Mouse (Mus musculus): ENCODE measurements around the gene Gab1. TPM values are rescaled to one million over a fixed set of nuclear protein-coding genes. Genes with fewer than 3 reads are reported as not detected.
A peak's percentile ranks its signal among the peaks of the same experiment; 100 is the strongest.

Gene Gab1
- polyA plus RNA-seq, 1 experiment from 2014 or later: 13.6 TPM

DNA sequence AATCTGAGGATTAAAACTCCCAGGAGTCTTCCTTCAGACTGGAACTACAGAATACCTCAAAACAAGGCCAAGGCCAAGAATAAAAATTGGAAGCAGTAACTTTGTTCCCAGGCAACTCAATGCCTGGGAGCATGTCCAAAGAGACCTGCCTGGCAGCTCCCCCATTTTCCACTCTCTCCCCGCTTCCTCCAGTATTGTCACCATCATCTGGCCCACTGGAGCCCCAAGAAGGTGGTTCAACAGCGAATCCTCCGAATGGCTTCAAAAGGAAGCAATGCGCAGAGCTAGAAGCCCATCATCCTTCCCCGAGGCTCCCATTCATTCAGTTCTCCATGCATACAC, 142.3 kb downstream of the Gab1 start:
- no peak for ATAC-seq (ENCODE audit: insufficient read depth, low FRiP score)
- 0% methylated on average over 5 of the region's 5 CpGs for WGBS

DNA sequence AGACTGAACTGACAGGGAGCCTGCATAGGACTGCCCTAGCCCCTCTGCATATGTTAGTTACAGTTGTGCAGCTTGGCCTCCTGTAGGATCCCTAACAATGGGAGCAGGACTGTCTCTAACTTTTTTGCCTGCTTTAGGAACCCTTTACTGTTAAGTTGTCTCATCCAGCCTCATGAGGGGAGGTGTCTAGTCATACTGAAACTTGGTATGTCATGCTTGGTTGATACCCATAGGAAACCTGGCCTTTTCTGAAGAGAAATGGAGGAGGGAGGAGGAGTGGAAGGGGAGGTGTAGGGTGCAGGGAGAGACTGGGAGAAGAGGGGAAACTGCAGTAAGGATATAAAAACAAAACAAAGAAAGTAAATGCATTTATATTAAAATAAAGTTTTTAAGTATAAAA, 148.0 kb downstream of the Gab1 start:
- H3K36me3 ChIP-seq (ENCODE audit: control insufficient read depth, insufficient read depth, low read length): peaks cover 8% of the 10 kb centered on the region
- no peak overlapping the region for H3K4me2 ChIP-seq (ENCODE audit: low read depth, low read length)
- no peaks in the 10 kb centered on the region for H3K9me3 ChIP-seq (replicated peaks; ENCODE audit: control insufficient read depth, low read length)
- no peak for ATAC-seq (ENCODE audit: insufficient read depth, low FRiP score)
- H3K27me3 ChIP-seq (ENCODE audit: control insufficient read depth, insufficient read depth, low read length): no peaks in the 10 kb centered on the region
- no peak overlapping the region for H3K4me3 ChIP-seq (replicated peaks; ENCODE audit: low read length)
- no peak overlapping the region for H3K27ac ChIP-seq (ENCODE audit: low read length)
- no peaks in the 10 kb centered on the region for H3K4me1 ChIP-seq (ENCODE audit: control insufficient read depth, insufficient read depth, low read length)
- H3K9ac ChIP-seq (ENCODE audit: low read length): no peak overlapping the region

More for the DNA sequence above, 142.3 kb downstream of the Gab1 start:
- H3K4me2 ChIP-seq (ENCODE audit: low read depth, low read length): peak overlapping the region; percentile 88
- peak overlapping the region; percentile 94 for H3K9ac ChIP-seq (ENCODE audit: low read length)
- 0 out of 2 replicates have a peak, but pooled peaks cover 2% of the 10 kb centered on the region for H3K36me3 ChIP-seq (ENCODE audit: control insufficient read depth, insufficient read depth, low read length)
- no peaks in the 10 kb centered on the region for H3K9me3 ChIP-seq (replicated peaks; ENCODE audit: control insufficient read depth, low read length)
- H3K27ac ChIP-seq (ENCODE audit: low read length): peak overlapping the region; percentile 98
- peaks cover 6% of the 10 kb centered on the region; the same call in 1 of the 2 replicates for H3K4me1 ChIP-seq (ENCODE audit: control insufficient read depth, insufficient read depth, low read length)
- peak overlapping the region; percentile 93 for H3K4me3 ChIP-seq (replicated peaks; ENCODE audit: low read length)
- H3K27me3 ChIP-seq (ENCODE audit: control insufficient read depth, insufficient read depth, low read length): no peaks in the 10 kb centered on the region

DNA sequence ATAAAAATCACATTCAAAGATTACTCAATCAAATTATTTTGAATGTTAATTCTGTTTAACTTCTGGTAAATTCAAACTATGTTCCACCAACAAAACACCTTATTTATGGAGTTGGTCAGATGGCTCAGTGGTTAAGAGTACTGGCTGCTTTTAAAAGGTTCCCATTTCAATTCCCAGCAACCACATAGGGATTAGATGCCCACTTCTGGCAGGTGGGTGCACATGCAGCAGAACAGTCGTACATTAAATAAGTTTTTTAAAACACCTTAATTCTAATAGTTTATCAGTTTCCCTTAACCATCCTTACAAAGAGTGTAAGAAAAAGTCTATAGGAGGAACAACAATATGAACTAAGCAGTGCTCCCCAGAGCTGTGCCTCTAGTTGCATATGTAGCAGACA, 165.9 kb downstream of the Gab1 start:
- Histone ChIP-seq H3K27me3 (ENCODE audit: control insufficient read depth, insufficient read depth, low read length) (no peaks in the 10 kb centered on the region), H3K36me3 (ENCODE audit: control insufficient read depth, insufficient read depth, low read length) (peaks cover 19% of the 10 kb centered on the region), H3K27ac (ENCODE audit: low read length) (no peak overlapping the region), H3K9me3 (replicated peaks; ENCODE audit: control insufficient read depth, low read length) (no peaks in the 10 kb centered on the region), H3K9ac (ENCODE audit: low read length) (no peak overlapping the region), H3K4me1 (ENCODE audit: control insufficient read depth, insufficient read depth, low read length) (no peaks in the 10 kb centered on the region), H3K4me3 (replicated peaks; ENCODE audit: low read length) (no peak overlapping the region), H3K4me2 (ENCODE audit: low read depth, low read length) (no peak overlapping the region)
- whole genome bisulfite sequencing: 80% methylated on average over 1 of the region's 1 CpGs
- no peak for ATAC-seq (ENCODE audit: insufficient read depth, low FRiP score)

Other genes starting within 250 kb of the Gab1 start
- 30.1 and 39.3 TPM in 2 replicates for gene Smarca5, start 141.0 kb downstream of the Gab1 start, polyA plus RNA-seq (2015; fragmentation: Nextera tagmentation; extraction: Ambion mirVana)
- 14.2 and 16.5 TPM in 2 replicates for gene Usp38, start 134.4 kb upstream of the Gab1 start, polyA plus RNA-seq (2015; fragmentation: Nextera tagmentation; extraction: Ambion mirVana)